Mouse (Mus musculus) erythroid progenitor cell, adult 5-6 weeks (primary cell): ENCODE measurements around the gene Smim12. TPM values are rescaled to one million over a fixed set of nuclear protein-coding genes. Genes with fewer than 3 reads are reported as not detected.

Experiments
- ATAC-seq: replicated peaks from 2 replicates; pipeline ENCODE4 v1.8.0; 2016; ENCODE audit warnings: moderate number of reproducible peaks, mild to moderate bottlenecking, moderate TSS enrichment, inconsistent platforms; ENCODE audit not compliant: poor library complexity, low FRiP score, severe bottlenecking
- total RNA-seq, 2 experiments: library from RNA; stranded (forward) in 1 of 2; stranded (reverse) in 1 of 2; fragments of 150-400 nt in 1 of 2; fragments of 186-747, 209-891 nt in 1 of 2; gene quantifications; 2 replicates each; pipeline versions ENCODE4 v1.2.3 to v1.2.4; 2015 to 2017; ENCODE audit warnings: low replicate concordance in 2 of 2

Smim12 gene
- total RNA-seq (2015; ENCODE audit: low replicate concordance): 3.8 and 4.0 TPM in 2 replicates
- 7.1 and 11.1 TPM in 2 replicates for total RNA-seq (2017; ENCODE audit: low replicate concordance)

DNA sequence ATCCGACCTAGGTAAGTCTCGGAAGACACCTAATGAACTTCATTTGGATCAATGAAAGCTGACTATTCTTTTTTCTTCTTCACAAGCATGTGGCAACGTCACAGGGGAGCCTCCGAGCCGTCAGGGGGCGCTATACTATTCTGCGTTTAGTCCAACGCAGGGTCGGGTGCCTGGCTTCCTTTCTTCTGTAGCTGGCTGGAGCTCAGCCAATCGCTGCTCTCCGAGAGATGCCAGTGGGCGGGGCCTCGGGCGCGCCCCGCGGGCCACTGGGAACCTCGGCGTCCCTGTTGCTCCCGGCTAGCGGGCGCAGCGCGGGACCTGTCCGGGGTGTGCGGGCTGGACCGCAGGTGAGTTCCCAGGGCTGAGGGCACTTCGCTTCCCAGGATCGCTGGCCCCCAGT lies at the start of gene Smim12:
Gene Smim12 (plus strand): TSS at position 233 of the 400 bp plus-strand sequence.
- peak; percentile 100 for ATAC-seq

DNA sequence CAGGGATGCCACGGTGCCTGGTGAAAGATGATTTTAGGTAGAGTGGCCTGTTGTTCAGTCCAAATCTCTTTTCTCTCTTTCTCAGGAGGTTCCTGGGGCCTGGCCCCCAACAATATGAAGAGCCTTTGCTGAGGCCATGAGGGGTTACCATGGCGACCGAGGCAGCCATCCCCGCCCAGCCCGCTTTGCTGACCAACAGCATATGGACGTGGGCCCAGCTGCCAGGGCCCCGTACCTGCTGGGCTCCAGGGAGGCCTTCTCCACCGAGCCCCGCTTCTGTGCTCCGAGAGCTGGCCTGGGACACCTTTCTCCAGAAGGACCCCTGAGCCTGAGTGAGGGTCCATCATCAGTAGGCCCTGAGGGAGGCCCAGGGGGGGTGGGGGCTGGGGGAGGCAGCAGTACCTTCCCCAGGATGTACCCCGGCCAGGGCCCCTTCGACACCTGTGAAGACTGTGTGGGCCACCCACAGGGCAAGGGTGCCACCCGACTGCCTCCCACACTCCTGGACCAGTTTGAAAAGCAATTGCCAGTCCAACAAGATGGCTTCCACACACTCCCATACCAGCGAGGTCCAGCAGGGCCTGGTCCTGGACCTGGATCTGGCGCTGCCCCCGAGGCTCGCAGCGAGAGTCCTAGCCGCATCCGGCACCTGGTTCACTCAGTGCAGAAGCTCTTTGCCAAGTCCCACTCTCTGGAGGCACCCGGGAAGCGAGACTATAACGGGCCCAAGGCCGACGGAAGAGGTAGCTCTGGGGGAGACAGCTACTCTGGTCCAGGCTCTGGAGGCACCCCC lies 48.9 kb upstream of the Smim12 start:
- 0 out of 2 replicates have a peak, but pooled peaks have one; percentile 37 for ATAC-seq

- no peak for ATAC-seq
These were observed 45.0 kb upstream of the Smim12 start for GRCm38 (mm10) chr4:127198609-127199008.

GRCm38 (mm10) chr4:127199406-127199805 lies 44.2 kb upstream of the Smim12 start:
- no peak for ATAC-seq

- no peak for ATAC-seq
These were observed 43.3 kb upstream of the Smim12 start for GRCm38 (mm10) chr4:127200164-127200722.

- no peak for ATAC-seq
These were observed 42.6 kb upstream of the Smim12 start for GRCm38 (mm10) chr4:127200769-127201617.

GRCm38 (mm10) chr4:127203081-127203480 lies 40.5 kb upstream of the Smim12 start:
- ATAC-seq: no peak

- no peak for ATAC-seq
These were observed 32.3 kb upstream of the Smim12 start for GRCm38 (mm10) chr4:127211318-127211717.

GRCm38 (mm10) chr4:127214510-127214909 lies 29.1 kb upstream of the Smim12 start:
- ATAC-seq: no peak

DNA sequence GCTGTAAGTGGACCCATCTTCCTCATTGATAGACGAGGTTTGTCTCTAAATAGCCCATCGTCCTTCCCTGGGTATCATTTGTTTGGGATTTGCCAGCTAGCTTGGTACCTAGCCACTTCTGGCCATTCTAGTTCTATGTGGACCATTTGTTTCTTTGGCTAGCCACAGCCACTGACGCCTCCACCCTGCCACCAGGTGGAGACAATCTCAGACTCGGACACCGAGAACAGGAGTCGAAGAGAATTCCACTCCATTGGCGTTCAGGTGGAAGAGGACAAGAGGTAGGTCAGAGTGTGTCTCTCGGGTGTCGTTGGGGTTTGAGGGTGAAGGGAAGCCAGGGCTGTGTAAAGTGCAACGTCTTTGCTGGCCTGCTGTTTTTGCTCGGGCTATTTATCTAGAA lies 28.5 kb upstream of the Smim12 start:
- ATAC-seq: no peak

DNA sequence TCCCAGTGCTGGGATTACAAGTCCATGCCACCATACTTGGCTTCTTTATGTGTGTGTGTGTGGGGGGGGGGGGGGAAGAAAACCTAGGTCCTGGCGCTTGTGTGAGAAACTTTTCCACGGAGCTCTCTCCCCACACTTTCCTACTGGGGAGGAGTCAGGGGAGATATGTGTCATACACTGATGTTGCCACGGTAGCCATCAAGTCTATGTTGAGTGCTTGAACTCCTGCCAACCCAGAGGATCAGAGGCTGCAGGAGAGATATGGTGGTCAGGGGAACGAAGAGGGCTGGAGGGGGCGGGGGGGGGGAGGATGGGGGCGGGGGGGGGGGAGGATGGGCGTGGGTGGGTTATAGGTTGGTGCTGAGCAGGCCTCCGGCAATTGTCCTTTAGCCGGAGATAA lies 27.8 kb upstream of the Smim12 start:
- no peak for ATAC-seq

GRCm38 (mm10) chr4:127216251-127216651 lies 27.3 kb upstream of the Smim12 start:
- no peak for ATAC-seq

GRCm38 (mm10) chr4:127217048-127217447 lies 26.5 kb upstream of the Smim12 start:
- ATAC-seq: no peak

DNA sequence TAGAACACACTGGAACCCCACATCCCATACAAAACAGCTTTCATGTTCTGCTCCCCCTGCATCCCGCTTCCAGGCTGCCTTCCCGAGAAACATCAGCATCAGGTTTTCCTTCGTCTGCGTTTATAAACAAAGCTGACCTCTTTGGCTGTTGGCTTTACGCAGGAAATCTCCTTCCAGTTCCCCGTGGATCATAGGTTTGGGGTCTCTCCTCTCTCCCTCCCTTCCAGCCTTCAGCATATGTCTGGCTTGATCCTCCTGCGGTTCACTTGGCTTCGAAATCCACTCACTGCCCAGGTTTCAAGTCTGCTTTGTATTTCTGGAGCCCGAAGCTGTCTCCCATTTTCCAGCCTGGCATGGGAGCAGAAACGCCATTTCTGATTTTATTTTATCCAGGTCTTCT lies 20.3 kb upstream of the Smim12 start:
- ATAC-seq: no peak

DNA sequence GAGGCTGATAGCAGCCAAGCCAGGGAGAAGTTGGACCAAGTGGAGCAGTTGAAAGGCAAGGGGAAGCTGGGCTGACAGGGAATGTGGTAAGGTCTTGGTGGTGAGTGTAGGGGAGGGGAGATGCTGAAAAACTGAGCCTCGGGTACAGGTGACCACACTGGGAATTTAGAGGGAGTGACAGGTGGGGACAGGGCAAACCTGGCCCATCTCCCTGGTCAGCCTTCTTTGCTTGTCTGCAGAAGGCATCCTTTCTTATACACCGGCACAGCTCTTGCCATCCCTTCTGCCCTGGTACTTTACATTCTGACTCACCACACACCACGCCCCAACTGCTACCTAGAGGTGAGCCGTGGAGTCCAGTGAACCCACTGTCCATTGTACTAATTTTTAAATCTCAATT lies 19.8 kb upstream of the Smim12 start:
- no peak for ATAC-seq

DNA sequence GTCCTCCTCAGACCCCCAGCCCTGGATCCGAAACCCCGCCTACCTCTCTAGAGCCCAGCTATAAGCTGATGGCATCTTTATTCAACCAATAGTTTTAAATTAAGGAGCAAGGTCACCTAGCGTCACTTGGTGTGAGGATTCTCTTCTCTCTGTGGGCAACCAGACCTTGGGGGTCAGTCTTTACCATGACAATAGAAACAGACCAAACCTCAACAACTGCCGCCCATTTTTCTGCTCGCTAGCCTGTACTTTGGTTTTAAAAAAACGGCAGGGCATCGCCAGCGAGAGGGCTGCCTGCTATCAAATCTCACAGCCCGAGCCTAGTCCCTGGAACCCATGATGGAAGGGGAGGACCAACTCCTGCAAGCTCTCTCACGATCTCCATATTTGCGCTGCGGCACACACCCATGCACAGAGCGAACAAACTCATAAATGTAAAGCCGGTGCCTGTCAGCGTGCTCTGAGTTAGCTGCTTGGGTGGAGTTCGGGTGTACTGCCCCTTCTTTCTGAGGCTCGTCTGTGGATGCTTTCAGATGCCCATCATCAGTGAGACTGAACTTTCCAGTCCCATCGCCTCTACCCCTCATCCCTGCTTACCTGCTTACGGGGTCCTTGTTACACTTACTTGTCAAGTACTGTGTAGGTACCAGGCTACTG lies 19.0 kb upstream of the Smim12 start:
- no peak for ATAC-seq

DNA sequence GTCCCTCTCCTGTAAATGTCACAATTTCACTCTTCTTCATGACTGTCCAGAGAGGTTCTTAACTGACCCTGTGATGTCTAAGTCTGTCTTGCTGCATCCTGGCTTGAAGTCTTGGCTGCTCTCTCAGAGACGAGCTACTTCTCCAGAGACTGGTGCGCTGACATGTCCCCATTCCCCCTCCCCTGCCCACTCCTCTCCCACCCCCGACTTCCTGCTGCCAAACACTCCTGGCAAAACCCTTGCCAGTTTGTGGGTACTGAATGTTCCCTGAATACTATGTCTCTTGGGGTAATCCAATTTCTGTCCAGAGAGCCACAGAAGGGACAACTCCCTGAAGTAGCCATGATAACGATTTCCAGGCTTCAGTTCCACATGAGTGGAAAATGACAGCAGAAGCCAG lies 17.5 kb upstream of the Smim12 start:
- ATAC-seq: no peak

GRCm38 (mm10) chr4:127227051-127227673 lies 16.4 kb upstream of the Smim12 start:
- ATAC-seq: no peak

DNA sequence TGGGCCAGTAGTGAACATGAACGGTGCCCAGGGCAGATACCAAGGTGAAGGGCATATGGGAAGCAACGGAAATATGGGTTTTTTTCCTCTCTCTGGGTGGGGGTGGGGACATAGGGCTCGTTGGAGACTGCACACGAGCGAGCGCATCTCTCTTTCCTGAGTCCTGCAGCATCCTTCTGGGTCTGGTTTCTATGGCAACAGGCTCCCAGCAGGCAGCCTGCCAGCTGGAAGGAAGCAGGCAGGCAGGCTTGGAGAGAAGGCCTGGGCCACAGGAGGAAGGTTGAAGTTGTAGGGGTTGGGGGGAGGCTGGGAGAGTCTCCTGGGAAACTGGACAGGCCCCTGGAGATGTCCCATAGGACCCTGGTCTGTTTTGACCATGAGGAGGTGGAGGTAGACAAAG lies 11.6 kb upstream of the Smim12 start:
- no peak for ATAC-seq

- ATAC-seq: no peak
These were observed 11.0 kb upstream of the Smim12 start for GRCm38 (mm10) chr4:127232551-127232950.
